Mouse (Mus musculus) midbrain, embryonic 11.5 days (tissue): ENCODE data around the gene Mxd3. TPM values are rescaled to one million over a fixed set of nuclear protein-coding genes. Genes with fewer than 3 reads are reported as not detected.

Experiments used
- ATAC-seq: fragments of 200-750 bp; cut with Nextera tagmentation; 2 replicates; pipeline ENCODE4 v1.8.0; 2017; ENCODE audit warnings: moderate TSS enrichment, moderate library complexity; ENCODE audit not compliant: low FRiP score
- DNase-seq: peaks from one replicate; pipeline ENCODE4 v3.0.0; 2015; ENCODE audit warnings: low spot score; ENCODE audit errors: missing footprints
- H3K27ac ChIP-seq: fragments of 300-500 bp; sonication (generic); 2 replicates; pipeline ENCODE4 v1.5.1; 2014; ENCODE audit warnings: low read depth, low read length
- H3K27me3 ChIP-seq: fragments of 300-500 bp; sonication (generic); 2 replicates; pipeline ENCODE4 v1.6.1; 2014; ENCODE audit warnings: mild to moderate bottlenecking, low read length, moderate library complexity, mixed read lengths; ENCODE audit not compliant: control insufficient read depth, insufficient read depth
- H3K36me3 ChIP-seq: fragments of 300-500 bp; sonication (generic); 2 replicates; pipeline ENCODE4 v1.6.1; 2014; ENCODE audit warnings: mild to moderate bottlenecking, low read length, moderate library complexity, mixed read lengths; ENCODE audit not compliant: control insufficient read depth, insufficient read depth
- H3K4me1 ChIP-seq: fragments of 300-500 bp; sonication (generic); 2 replicates; pipeline ENCODE4 v1.6.1; 2014; ENCODE audit warnings: low read length; ENCODE audit not compliant: control insufficient read depth, insufficient read depth
- H3K4me2 ChIP-seq: fragments of 300-500 bp; sonication (generic); 2 replicates; pipeline ENCODE4 v1.6.1; 2014; ENCODE audit warnings: mild to moderate bottlenecking, moderate library complexity
- H3K4me3 ChIP-seq: fragments of 300-500 bp; sonication (generic); 2 replicates; pipeline ENCODE4 v1.5.1; 2014; ENCODE audit warnings: low read depth, low read length
- H3K9ac ChIP-seq: fragments of 300-500 bp; sonication (generic); 2 replicates; pipeline ENCODE4 v1.6.1; 2014; ENCODE audit warnings: low read length
- H3K9me3 ChIP-seq: fragments of 300-500 bp; sonication (generic); 2 replicates; pipeline ENCODE4 v1.6.1; 2016; ENCODE audit warnings: low read length; ENCODE audit not compliant: control insufficient read depth
- WGBS: fragments of 180-500 bp; shearing (Covaris S2); extraction: QIAGEN DNeasy Blood & Tissue Kit; methylation state at CpG from one replicate; pipeline ENCODE4 v1.1.7; 2014; 5-methylcytosine and 5-hydroxymethylcytosine counted together
- polyA plus RNA-seq: library from polyadenylated mRNA; unstranded; fragments of >200 nt; fragmentation: Nextera tagmentation; extraction: Ambion mirVana; gene quantifications from 2 replicates; pipeline ENCODE4 v1.2.1, GENCODE M21; 2014

Gene Mxd3
- polyA plus RNA-seq, 1 experiment from 2014 or later, result 30.6 TPM

- WGBS, result 70% methylated on average over 9 of the region's 10 CpGs
- no peak overlapping the region for H3K4me3 ChIP-seq
- H3K27me3 ChIP-seq, result no peaks in the 10 kb centered on the region
- ATAC-seq (no peak), DNase-seq (no peak)
- H3K4me1 ChIP-seq, result no peaks in the 10 kb centered on the region
- no peaks in the 10 kb centered on the region for H3K9me3 ChIP-seq
- no peak overlapping the region for H3K27ac ChIP-seq
- no peak overlapping the region for H3K9ac ChIP-seq
- H3K4me2 ChIP-seq, result no peak overlapping the region
- H3K36me3 ChIP-seq, result no peaks in the 10 kb centered on the region
These were observed 7.8 kb upstream of the Mxd3 start for GRCm38 (mm10) chr13:55337341-55337975.

GRCm38 (mm10) chr13:55335701-55336100 lies 6.1 kb upstream of the Mxd3 start:
- 87% methylated on average over 4 of the region's 4 CpGs for WGBS
- H3K4me1 ChIP-seq, result peaks cover 5% of the 10 kb centered on the region
- DNase-seq (no peak), ATAC-seq (no peak)
- no peaks in the 10 kb centered on the region for H3K36me3 ChIP-seq
- H3K4me2 ChIP-seq, result no peak overlapping the region
- H3K9me3 ChIP-seq, result no peaks in the 10 kb centered on the region
- H3K9ac ChIP-seq, result no peak overlapping the region
- H3K27ac ChIP-seq, result no peak overlapping the region
- H3K27me3 ChIP-seq, result no peaks in the 10 kb centered on the region
- H3K4me3 ChIP-seq, result no peak overlapping the region

- H3K27ac ChIP-seq, result no peak overlapping the region
- DNase-seq (no peak), ATAC-seq (no peak)
- no peak overlapping the region for H3K4me3 ChIP-seq
- H3K4me2 ChIP-seq, result no peak overlapping the region
- no peaks in the 10 kb centered on the region; the same call in 1 of the 2 replicates for H3K27me3 ChIP-seq
- H3K9me3 ChIP-seq, result no peaks in the 10 kb centered on the region
- peaks cover 23% of the 10 kb centered on the region for H3K4me1 ChIP-seq
- H3K36me3 ChIP-seq, result no peaks in the 10 kb centered on the region
- 84% methylated on average over 3 of the region's 3 CpGs for WGBS
- H3K9ac ChIP-seq, result no peak overlapping the region
These were observed 2.7 kb upstream of the Mxd3 start for GRCm38 (mm10) chr13:55332331-55332730.

GRCm38 (mm10) chr13:55330567-55331400 lies 1.2 kb upstream of the Mxd3 start:
- Histone ChIP-seq H3K9me3 (no peaks in the 10 kb centered on the region), H3K36me3 (peaks cover 3% of the 10 kb centered on the region; the same call in 1 of the 2 replicates), H3K27me3 (no peaks in the 10 kb centered on the region; the same call in 1 of the 2 replicates), H3K9ac (peak overlapping the region; percentile 79; the same call in 1 of the 2 replicates), H3K27ac (peak overlapping the region; percentile 93), H3K4me2 (peak overlapping the region; percentile 90), H3K4me3 (peak overlapping the region; percentile 65), H3K4me1 (peaks cover 23% of the 10 kb centered on the region)
- WGBS, result 47% methylated on average over 14 of the region's 14 CpGs
- DNase-seq (no peak), ATAC-seq (peak; percentile 63)

GRCm38 (mm10) chr13:55329109-55329682 lies 427 bp downstream of the Mxd3 start:
- under 1% methylated on average over 28 of the region's 29 CpGs for WGBS
- peak overlapping the region; percentile 90 for H3K4me2 ChIP-seq
- peak; percentile 98 for DNase-seq

GRCm38 (mm10) chr13:55328641-55329040 lies 982 bp downstream of the Mxd3 start:
- peak overlapping the region; percentile 79; the same call in 1 of the 2 replicates for H3K9ac ChIP-seq
- H3K4me3 ChIP-seq, result peak overlapping the region; percentile 65
- no peaks in the 10 kb centered on the region for H3K9me3 ChIP-seq
- H3K36me3 ChIP-seq, result peaks cover 10% of the 10 kb centered on the region; the same call in 1 of the 2 replicates
- H3K4me2 ChIP-seq, result peak overlapping the region; percentile 90
- WGBS, result 90% methylated on average over 4 of the region's 4 CpGs
- no peak for DNase-seq
- no peak overlapping the region for H3K27ac ChIP-seq
- no peak for ATAC-seq
- peaks cover 23% of the 10 kb centered on the region for H3K4me1 ChIP-seq
- H3K27me3 ChIP-seq, result no peaks in the 10 kb centered on the region; the same call in 1 of the 2 replicates

More at GRCm38 (mm10) chr13:55329109-55329682, 427 bp downstream of the Mxd3 start:
- Histone ChIP-seq H3K36me3 (peaks cover 8% of the 10 kb centered on the region; the same call in 1 of the 2 replicates), H3K27me3 (no peaks in the 10 kb centered on the region; the same call in 1 of the 2 replicates), H3K9ac (peak overlapping the region; percentile 79), H3K27ac (peak overlapping the region; percentile 93), H3K4me1 (peaks cover 23% of the 10 kb centered on the region), H3K4me3 (peak overlapping the region; percentile 65), H3K9me3 (no peaks in the 10 kb centered on the region)
- ATAC-seq, result peak; percentile 35

- H3K27me3 ChIP-seq, result no peaks in the 10 kb centered on the region; the same call in 1 of the 2 replicates
- 80% methylated on average over 6 of the region's 6 CpGs for WGBS
- H3K4me2 ChIP-seq, result peak overlapping the region; percentile 90
- DNase-seq (no peak), ATAC-seq (no peak)
- H3K36me3 ChIP-seq, result peaks cover 13% of the 10 kb centered on the region; the same call in 1 of the 2 replicates
- no peak overlapping the region; the same call in 1 of the 2 replicates for H3K9ac ChIP-seq
- H3K4me3 ChIP-seq, result peak overlapping the region; percentile 65; the same call in 1 of the 2 replicates
- H3K4me1 ChIP-seq, result peaks cover 26% of the 10 kb centered on the region
- H3K9me3 ChIP-seq, result no peaks in the 10 kb centered on the region
- no peak overlapping the region for H3K27ac ChIP-seq
These were observed 1.5 kb downstream of the Mxd3 start for GRCm38 (mm10) chr13:55328171-55328570.

GRCm38 (mm10) chr13:55327633-55328032 lies 2.0 kb downstream of the Mxd3 start:
- no peak overlapping the region for H3K27ac ChIP-seq
- ATAC-seq (no peak), DNase-seq (peak; percentile 95)
- no peak overlapping the region for H3K9ac ChIP-seq
- H3K9me3 ChIP-seq, result no peaks in the 10 kb centered on the region
- H3K27me3 ChIP-seq, result no peaks in the 10 kb centered on the region; the same call in 1 of the 2 replicates
- peaks cover 32% of the 10 kb centered on the region for H3K4me1 ChIP-seq
- 0 out of 2 replicates have a peak overlapping the region, but pooled peaks have one; percentile 90 for H3K4me2 ChIP-seq
- H3K4me3 ChIP-seq, result peak overlapping the region; percentile 65; the same call in 1 of the 2 replicates
- 7% methylated on average over 2 of the region's 8 CpGs for WGBS
- peaks cover 15% of the 10 kb centered on the region; the same call in 1 of the 2 replicates for H3K36me3 ChIP-seq
